Mouse (Mus musculus) E14TG2a.4 (cell line): Measurements from ENCODE around the gene Prss2.

ENCODE experiments used
- CTCF ChIP-seq: conservative IDR thresholded peaks from 2 replicates; pipeline ENCODE4 v1.5.1; 2014; ENCODE audit warnings: low read length
- POU5F1 ChIP-seq: IDR thresholded peaks from 2 replicates; pipeline ENCODE4 v1.6.1; 2014; ENCODE audit warnings: low read length, borderline replicate concordance

DNA sequence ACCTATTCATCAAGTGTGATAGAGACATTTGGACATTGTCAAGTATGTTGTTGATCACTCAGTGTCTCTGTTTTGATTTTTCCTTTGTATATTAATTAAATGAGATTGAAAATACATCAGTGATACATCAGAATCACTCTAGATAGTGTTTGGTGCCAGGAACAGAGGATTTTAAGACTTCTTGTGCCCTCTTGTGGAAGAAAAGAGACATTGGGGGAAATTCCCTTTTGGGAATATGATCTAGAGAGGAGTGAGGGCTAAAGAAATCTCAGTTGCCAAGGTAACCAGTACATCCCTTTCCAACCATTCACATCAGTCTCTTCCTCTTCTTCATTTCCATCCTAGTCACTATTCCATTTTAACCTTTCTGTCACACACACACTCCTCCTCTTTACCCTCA, 34.8 kb downstream of the Prss2 start:
- TF ChIP-seq CTCF = peak; percentile 43
- no peak for TF ChIP-seq POU5F1
